Mouse (Mus musculus) spleen, postnatal 4 days (tissue): ENCODE data around the gene Golgb1.
A peak's percentile ranks its signal among the peaks of the same experiment; 100 is the strongest.
"Not testable (repeated sequence)": the region's sequence is repeated elsewhere in the genome, so short reads cannot be mapped to it uniquely, and the experiment has no call there.

ENCODE experiments used
- DNase-seq, 2 experiments: peaks; one replicate each; pipeline ENCODE4 v3.0.0; 2022; ENCODE audit warnings: low spot score in 2 of 2

The Golgb1 gene

GRCm38 (mm10) chr16:36874583-36875275 is at the start of gene Golgb1, which contains the start of gene Eaf2:
Gene Golgb1 (plus strand): TSS chr16:36875140.
Gene Eaf2 (minus strand): TSS chr16:36875003.
- DNase-seq, result peak; percentile 92 to 94

DNA sequence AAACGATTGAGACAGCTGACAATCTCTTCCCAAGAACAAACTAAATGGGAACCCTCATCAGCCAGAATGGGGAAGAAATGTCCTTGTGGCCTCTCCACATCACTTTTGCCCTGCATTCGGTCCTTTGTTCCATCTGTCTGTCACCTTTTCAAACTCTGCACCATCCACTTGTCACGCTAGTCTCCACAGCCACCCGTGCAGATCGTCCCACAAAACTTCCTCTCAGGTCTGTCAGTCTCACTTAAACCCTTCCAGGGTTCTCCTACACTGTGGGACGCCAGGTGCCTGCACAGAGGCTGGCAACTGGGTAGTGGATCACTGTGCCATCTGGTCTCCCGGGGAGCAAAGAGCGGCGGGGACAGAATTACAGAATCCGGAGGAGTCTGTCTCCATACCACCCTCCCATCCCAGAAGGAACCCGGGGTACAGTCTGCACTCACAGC is 47.3 kb upstream of the Golgb1 start:
- DNase-seq, result no peak

- peak; percentile 85 to 92 for DNase-seq
Observed at GRCm38 (mm10) chr16:36828054-36828786, 46.7 kb upstream of the Golgb1 start, which contains the start of gene Iqcb1. Gene Iqcb1 (plus strand): TSS chr16:36828385.

- no peak for DNase-seq
Observed at GRCm38 (mm10) chr16:36828820-36829219, 46.1 kb upstream of the Golgb1 start.

DNA sequence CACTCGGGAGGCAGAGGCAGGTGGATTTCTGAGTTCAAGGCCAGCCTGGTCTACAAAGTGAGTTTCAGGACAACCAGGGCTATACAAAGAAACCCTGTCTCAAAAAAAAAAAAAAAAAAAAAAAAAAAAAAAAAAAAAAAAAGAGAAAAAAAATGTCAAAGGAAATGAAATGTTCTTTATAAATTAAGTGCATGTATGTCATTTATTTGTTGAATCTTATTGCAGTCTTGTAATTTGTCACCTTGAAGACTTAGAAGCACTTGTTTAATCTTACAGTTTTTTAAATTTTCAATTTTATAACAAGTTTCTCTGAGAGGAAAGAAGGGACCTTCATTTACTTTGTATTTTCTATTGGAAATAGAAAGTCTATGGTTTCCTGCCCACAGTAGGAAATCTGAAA is 28.0 kb upstream of the Golgb1 start:
- not testable (repeated sequence) for DNase-seq

GRCm38 (mm10) chr16:36851202-36851601 is 23.7 kb upstream of the Golgb1 start:
- no peak for DNase-seq

GRCm38 (mm10) chr16:36863585-36863984 is 11.4 kb upstream of the Golgb1 start:
- no peak for DNase-seq

DNA sequence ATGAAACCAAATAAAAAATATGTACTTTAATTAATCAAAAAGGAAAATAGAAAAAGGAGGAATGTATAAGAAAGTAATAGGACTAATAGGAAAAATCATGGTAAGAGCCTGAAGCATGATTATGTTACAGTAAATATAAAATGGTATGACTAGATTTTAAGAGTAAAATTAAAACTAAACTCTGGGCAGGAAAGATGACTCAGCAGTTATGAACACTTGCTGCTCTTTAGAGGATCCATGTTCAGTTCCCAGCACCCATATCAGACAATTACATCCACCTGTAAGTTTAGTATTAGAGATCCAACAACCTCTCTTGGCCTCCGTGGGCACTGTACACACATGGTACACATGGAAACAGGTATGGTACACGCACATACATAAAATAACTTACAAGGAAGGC is 5.5 kb upstream of the Golgb1 start:
- no peak for DNase-seq

DNA sequence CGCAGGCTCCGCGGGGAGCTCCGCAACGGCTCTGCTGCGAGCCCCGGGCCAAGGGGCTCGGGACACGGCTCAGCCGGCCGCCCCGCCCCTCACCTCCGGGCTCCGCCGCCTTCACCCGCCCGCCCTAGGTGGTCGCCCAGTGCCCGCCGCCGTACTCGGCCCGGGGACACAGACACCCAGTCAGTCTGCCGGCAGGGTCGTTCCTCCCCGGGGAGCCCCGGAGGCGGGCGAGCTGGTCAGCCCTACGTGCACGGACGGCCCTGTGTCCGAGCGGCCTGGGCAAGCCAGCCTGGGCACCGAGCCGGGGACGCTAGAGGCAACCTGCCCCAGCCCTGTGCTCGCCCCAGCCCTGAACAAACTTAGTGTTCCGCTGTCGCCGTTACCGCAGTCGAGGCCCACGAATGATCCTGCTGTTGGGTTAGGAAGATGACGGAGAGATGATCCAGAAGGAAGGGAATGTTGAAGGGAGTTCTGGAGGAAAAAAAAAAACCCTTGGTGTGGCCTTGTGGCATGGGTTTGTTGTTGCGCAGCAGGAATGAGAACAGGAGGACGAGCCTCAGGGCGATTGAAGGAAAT is 424 bp downstream of the Golgb1 start:
- DNase-seq, result peak in 1 of 2 experiments; percentile 84

DNA sequence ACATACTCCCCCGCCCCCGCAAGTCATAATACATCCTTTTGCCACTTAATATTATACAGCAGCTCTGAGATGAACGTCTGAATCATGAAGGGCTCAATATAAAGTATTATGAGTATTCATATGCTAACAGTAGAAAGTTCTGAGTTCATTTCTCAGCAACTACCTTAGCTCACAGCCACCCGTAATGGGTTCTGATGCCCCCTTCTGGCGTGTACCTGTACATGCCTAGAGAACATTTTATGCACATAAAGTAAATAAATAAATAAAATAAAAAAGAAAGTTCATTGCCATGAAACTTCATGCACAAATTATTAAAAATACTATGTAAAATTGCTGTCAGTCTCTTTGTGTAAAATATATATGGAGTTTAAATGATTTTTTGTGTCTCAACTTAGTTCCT is 2.4 kb downstream of the Golgb1 start:
- DNase-seq, result no peak

DNA sequence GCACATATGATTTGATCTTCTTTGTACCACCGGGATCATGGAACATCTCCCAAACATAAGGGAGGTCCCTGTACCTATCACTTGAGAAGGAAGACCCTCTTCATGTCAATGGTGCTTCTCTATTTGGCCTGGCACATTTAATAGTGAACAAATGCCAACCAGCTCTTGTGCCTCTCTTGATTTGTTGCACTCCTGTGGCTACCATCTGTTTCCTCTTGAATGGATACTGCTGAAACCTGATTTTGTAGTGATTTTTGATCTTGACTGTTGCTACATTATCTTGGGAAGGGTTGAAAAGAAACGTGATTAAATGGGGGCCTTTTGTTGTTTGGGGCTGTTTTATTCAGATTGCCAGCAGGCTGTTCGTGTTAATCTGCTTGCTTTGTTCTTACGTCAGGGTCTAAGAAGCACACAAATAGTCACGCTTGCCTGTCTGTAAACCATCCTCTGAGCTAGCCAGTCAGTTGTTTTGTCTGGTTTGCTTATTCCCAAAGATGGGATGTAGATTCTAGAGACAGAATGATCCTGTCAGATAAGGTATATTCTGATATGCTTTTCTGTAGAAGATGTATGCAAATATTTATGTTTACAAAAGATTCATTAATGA is 7.9 kb downstream of the Golgb1 start:
- peak in 1 of 2 experiments; percentile 22 for DNase-seq

- peak; percentile 75 to 87 for DNase-seq
Observed at GRCm38 (mm10) chr16:36884881-36885280, 9.9 kb downstream of the Golgb1 start.

- DNase-seq, result peak in 1 of 2 experiments; percentile 63
Observed at GRCm38 (mm10) chr16:36885912-36886311, 11.0 kb downstream of the Golgb1 start.

- DNase-seq, result peak in 1 of 2 experiments; percentile 55
Observed at GRCm38 (mm10) chr16:36887546-36887945, 12.6 kb downstream of the Golgb1 start.

GRCm38 (mm10) chr16:36890559-36890958 is 15.6 kb downstream of the Golgb1 start:
- DNase-seq, result peak in 1 of 2 experiments; percentile 49

GRCm38 (mm10) chr16:36891415-36891814 is 16.5 kb downstream of the Golgb1 start:
- no peak for DNase-seq

- DNase-seq, result no peak
Observed at GRCm38 (mm10) chr16:36893317-36893716, 18.4 kb downstream of the Golgb1 start.

GRCm38 (mm10) chr16:36896712-36897111 is 21.8 kb downstream of the Golgb1 start:
- no peak for DNase-seq

GRCm38 (mm10) chr16:36903156-36903555 is 28.2 kb downstream of the Golgb1 start:
- DNase-seq, result no peak

DNA sequence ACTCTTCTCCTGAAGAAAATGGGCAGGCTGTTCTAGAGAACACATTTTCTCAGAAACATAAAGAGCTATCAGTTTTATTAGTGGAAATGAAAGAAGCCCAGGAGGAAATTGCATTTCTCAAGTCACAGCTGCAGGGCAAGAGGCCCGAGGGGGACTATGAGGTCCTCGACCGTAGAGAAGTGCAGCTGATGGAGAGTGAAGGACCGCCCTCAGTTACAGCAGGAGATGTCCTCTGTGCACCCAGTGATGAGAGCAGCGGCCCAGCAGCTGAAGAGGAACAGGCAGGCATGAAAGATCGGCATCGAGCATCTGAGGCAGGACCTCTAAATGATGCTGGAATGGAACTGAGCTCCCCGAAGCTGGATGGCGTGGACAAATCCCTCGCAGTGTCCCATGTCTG is 37.0 kb downstream of the Golgb1 start:
- no peak for DNase-seq

DNA sequence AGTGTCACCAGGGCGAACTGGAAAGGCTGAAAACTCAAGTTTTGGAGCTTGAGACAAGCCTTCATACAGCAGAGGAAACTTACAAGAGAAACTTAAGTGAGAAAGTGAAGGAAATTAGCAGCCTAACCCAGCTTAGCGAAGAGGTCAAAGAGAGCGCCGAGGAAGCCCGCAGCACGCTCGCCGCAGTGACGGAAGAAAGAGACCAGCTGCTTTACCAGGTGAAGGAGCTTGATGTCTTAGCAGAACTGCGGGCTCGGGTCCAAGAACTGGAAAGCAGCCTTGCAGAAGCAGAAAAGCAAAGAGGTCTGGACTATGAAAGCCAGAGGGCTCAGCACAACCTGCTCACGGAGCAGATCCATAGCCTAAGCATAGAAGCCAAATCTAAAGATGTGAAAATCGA is 37.4 kb downstream of the Golgb1 start:
- no peak for DNase-seq

DNA sequence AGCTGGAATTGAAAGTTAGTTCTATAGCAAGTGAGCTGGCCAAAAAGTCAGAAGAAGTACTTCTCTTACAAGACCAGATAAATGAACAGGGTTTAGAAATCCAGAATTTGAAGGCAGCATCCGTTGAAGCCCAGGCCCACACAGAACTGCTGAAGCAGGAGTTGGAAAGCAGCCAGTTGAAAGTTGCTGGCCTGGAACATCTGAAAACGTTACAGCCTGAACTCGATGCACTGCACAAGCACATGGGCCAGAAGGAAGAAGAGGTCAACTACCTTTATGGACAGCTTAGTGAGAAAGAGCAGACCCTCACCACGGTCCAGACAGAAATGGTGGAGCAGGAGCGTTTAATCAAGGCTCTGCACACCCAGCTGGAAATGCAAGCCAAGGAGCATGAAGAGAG is 39.3 kb downstream of the Golgb1 start:
- DNase-seq, result no peak
